Mouse (Mus musculus) adrenal gland, postnatal 0 days (tissue): Measurements from ENCODE around the gene BC030867. TPM values are rescaled to one million over a fixed set of nuclear protein-coding genes. Genes with fewer than 3 reads are reported as not detected.

ENCODE experiments used
- microRNA-seq: library from miRNA; unstranded; fragments of <30 nt; microRNA quantifications from one replicate; pipeline ENCODE4, GENCODE M21; 2016; ENCODE audit warnings: borderline replicate concordance; ENCODE audit not compliant: insufficient number of aligned reads
- polyA plus RNA-seq: library from polyadenylated mRNA; unstranded; fragments of >200 nt; fragmentation: Nextera tagmentation; extraction: Ambion mirVana; gene quantifications from 2 replicates; pipeline ENCODE4 v1.2.1, GENCODE M21; 2015

Gene BC030867
- polyA plus RNA-seq: 2.7 and 3.6 TPM in 2 replicates

DNA sequence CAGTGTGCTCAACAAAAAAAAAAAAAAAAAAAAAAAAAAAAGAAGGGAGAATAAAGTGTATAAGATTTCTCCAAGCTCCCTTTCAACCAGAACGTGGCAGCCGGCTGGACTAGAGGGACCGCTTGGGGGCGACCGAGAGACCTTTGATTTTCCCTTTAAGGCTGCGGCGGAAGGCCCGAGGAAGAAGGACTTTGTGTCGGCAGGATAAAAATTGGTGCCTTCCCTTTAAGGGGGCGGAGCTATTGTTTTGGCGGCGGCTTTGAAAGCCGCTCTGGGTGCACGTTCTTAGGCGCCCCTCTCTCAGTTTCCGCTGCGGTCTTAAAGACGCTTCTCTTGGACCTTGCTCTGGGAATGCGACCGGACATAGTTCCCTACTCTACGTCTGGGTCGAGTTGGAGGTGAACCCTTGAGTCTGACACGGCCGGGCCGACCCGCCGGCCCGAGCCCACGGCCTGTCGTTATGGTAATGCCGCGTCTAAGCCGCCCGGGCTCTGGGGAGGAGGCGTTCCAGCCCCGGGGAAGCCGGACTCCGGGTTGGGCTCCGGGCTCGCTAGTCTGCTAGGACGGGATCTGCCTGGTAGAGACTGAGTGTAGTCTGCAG, at the start of gene BC030867:
Gene BC030867 (plus strand): TSS at position 253 of the 601 bp plus-strand sequence.

DNA sequence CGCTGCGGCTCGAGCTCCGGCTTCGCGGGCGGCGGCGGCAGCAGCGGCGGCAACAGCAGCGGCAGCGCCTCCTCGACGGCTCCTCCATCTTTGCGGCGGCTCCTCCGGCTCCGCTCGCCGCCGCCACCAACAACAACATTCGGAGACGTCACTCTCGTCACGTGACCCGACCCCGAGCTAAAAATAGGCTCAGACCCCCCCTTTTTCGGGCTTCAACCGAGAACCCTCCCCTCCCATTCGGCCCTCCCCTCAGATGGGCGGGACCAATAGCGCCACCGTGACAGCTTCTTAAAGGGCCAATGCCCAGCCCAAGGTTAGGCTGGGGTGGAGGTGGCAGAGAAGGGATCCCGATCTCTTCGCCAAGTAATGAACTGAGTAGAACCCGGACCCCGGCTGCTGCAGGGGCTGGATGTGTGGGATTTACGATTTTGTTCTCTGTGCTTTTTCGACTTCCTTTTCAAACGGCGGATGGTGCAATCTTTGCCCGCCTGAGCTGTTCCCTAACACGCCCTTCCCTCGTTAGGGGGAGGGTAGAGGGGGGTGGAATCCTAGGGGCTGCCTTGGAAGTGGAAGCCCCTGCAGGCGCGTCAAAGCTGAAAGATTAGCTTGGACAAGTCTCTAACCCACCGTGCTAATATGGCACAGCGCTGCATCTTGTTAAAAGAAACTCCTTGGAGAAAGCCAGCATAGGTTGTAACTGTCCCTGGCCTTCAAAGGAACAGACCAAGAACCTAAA, 18.5 kb upstream of the BC030867 start, which contains the start of gene Hdac5:
Gene Hdac5 (minus strand): TSS at position 161 of the 736 bp plus-strand sequence.

DNA sequence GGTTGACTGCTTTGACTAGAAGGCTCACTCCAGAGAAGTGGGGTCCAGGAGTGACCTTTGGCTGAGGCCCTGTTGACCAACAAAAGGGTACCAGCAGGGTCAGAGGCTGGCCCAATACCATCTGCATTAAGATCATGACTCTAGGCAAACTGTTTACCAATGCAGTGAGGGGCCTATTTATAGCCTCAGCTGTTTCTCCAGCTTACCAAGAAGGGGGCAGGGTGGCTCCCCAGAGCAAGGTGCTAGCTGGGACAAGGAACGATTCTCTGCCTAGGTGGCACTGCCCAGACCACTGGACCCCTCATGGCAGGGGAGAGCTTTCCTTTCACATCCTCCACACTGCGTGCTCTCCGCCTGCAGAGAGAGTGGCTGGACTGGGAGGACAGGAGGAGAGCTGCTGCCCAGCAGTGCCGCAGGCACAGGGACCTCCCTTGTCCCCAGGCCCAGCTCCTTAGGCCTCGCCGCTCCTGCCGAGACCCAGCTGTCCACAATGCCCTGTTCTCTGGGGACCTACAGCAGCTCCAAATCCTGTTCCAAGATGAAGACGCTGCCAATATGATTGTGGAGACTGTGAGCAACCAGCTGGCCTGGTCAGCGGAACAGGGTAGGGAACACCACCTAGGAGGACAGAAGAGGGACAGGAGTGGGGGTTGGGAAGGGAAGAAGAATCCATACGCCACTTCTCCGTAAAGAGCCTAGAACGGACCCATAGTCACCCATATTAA, 20.0 kb downstream of the BC030867 start, which contains the start of gene Asb16:
Gene Asb16 (plus strand): TSS at position 224 of the 725 bp plus-strand sequence.

DNA sequence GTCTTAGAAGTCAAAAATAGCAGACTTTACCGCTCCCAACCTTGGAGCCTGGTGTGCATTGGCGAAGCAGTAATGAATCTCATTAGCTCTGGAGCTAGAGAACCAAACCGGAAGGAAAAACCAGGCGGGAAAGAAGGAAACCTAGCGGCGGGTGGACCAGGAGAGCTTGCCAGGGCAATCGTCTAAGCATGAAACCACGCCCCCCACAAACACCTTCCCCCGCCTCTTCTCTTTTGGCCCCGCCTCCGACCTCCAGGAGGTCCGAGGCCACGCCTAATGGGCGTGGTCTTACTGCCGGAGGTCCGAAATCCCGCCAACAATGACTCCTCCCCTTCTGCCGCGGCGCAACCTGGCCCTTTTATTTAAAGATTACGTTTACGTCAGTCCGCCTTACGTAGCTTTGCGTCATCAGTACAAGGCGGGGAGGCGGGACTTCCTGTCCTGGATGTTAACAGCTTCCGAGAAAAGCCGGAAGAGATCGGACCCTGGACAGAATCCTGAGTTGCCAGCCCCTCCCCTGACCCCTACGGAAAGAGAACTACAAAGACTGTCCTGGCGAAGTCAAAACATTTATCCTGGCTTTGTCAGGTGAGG, 35.9 kb downstream of the BC030867 start, which contains the start of gene Tmub2:
Gene Tmub2 (plus strand): TSS at position 431 of the 594 bp plus-strand sequence.

DNA sequence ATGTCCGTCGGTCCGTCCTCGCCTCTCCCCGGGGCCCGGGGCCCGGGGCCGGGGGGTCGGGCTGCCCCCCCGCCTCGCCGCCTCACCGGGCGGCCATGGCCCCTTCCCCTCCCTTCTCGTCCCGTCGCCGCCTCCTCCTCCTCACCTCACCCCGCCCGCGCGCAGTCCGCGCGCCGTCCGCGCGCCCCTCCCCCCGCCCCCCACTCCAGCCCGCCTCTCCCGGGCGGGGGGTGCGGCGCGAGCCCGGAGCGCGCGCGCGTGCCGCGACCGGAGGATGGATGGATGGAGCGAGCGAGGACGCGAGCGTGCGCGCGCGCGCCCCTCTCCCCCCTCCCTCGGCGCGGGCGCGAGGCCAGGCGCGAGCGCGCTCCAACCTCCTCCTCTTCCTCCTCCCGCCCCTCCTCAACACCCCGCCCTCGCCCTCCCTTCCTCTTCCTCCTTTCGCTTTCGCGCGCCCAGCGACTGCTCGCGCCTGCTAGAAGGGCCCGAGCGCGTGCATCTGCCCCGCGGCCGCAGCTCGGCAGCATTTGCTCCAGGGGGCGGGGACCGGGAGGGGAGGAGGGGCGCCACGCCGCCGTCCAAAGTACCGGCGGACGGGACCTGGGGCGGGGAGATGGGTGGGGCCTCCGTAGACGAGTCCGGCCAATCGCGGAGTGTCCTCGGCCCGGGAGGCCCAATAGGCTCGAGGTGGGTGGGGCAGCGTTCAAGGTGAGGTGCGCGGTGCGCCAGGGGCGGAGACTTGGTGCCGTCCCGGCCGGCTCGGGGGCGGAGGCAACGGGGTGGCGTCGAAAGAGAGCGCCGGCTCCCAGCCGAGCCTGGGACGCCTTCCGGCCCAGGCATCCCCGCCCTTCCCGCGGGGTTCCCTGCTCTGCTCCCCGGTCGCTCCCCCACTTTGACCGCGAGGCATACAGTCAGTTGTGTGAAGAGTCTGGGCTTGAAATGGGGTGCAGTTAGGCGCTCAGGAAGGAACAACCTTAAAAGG, 48.1 kb downstream of the BC030867 start, which contains the start of gene Atxn7l3:
Gene Atxn7l3 (minus strand): TSS at position 141 of the 982 bp plus-strand sequence.

Small RNA genes lying within 50 kb of the gene (microRNA-seq; reads per million reads assigned to microRNA genes)
- gene Mir8101: 1.8 reads per million

Other genes with a start within 250 kb of the BC030867 start
- gene Mpp3, start 220.4 kb upstream of the BC030867 start, polyA plus RNA-seq: 12.3 and 13.8 TPM in 2 replicates
- 3.1 and 5.1 TPM in 2 replicates for gene Cd300lg, start 207.4 kb upstream of the BC030867 start, polyA plus RNA-seq
- 5.0 and 6.1 TPM in 2 replicates for gene Mpp2, start 160.4 kb upstream of the BC030867 start, polyA plus RNA-seq
- 0.28 TPM in 1 of 2 replicates, not detected in the other for gene Ppy, start 147.6 kb upstream of the BC030867 start, polyA plus RNA-seq
- 0.33 and 0.37 TPM in 2 replicates for gene Pyy, start 141.1 kb upstream of the BC030867 start, polyA plus RNA-seq
- gene Nags, start 103.4 kb upstream of the BC030867 start, polyA plus RNA-seq: 0.43 and 0.77 TPM in 2 replicates
- 16.8 and 23.9 TPM in 2 replicates for gene Tmem101, start 92.5 kb upstream of the BC030867 start, polyA plus RNA-seq
- gene Lsm12, start 63.6 kb upstream of the BC030867 start, polyA plus RNA-seq: 68.2 and 91.7 TPM in 2 replicates
- 28.6 and 70.2 TPM in 2 replicates for gene G6pc3, start 59.3 kb upstream of the BC030867 start, polyA plus RNA-seq
- 54.3 and 58.9 TPM in 2 replicates for gene Hdac5, start 18.7 kb upstream of the BC030867 start, polyA plus RNA-seq
- 0.04 TPM in 1 of 2 replicates, not detected in the other for gene Asb16, start 19.9 kb downstream of the BC030867 start, polyA plus RNA-seq
- gene Tmub2, start 36.0 kb downstream of the BC030867 start, polyA plus RNA-seq: 41.2 and 54.1 TPM in 2 replicates
- 7.6 and 8.0 TPM in 2 replicates for gene Atxn7l3, start 47.7 kb downstream of the BC030867 start, polyA plus RNA-seq
- gene Ubtf, start 70.9 kb downstream of the BC030867 start, polyA plus RNA-seq: 51.6 and 62.7 TPM in 2 replicates
- 15.4 and 17.7 TPM in 2 replicates for gene Slc4a1, start 117.3 kb downstream of the BC030867 start, polyA plus RNA-seq
- 38.2 and 52.7 TPM in 2 replicates for gene Rundc3a, start 144.5 kb downstream of the BC030867 start, polyA plus RNA-seq
- 201 and 336 TPM in 2 replicates for gene Slc25a39, start 159.1 kb downstream of the BC030867 start, polyA plus RNA-seq
- gene Grn, start 181.4 kb downstream of the BC030867 start, polyA plus RNA-seq: 180 and 237 TPM in 2 replicates
- gene Fam171a2, start 198.8 kb downstream of the BC030867 start, polyA plus RNA-seq: 5.4 and 8.2 TPM in 2 replicates
- 10.6 and 15.9 TPM in 2 replicates for gene Itga2b, start 221.2 kb downstream of the BC030867 start, polyA plus RNA-seq